Mouse (Mus musculus): Measurements from ENCODE around the gene Gpr160. TPM values are rescaled to one million over a fixed set of nuclear protein-coding genes. Genes with fewer than 3 reads are reported as not detected.

Gene Gpr160
- polyA plus RNA-seq, 1 experiment from 2014 or later = 2.6 TPM

DNA sequence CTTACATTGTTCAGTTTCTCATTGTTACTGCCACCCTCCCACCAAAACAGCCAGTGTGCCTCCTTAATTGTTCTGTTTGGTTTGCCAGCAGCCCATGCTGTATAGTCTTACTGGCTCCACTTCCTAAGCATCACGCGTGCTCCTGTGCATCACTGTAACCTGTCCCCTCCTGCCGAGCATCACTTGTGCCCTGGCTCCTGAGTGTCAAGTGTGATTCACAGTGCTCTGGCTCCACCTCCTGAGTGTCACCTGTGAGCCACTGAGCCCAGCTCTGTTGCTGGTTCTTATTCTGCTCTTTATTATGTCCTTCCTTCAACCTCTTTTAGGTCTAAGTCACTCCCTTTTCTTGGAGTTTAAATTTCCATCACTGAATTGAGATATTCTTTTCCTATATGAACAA, 31.7 kb downstream of the Gpr160 start:
- Histone ChIP-seq H3K9me3 (ENCODE audit: control insufficient read depth, low read length) (no peaks in the 10 kb centered on the region), H3K36me3 (replicated peaks; ENCODE audit: control insufficient read depth, insufficient read depth) (no peaks in the 10 kb centered on the region), H3K4me3 (replicated peaks; ENCODE audit: low read length) (no peak overlapping the region), H3K27me3 (ENCODE audit: control insufficient read depth, insufficient read depth, low read length) (no peaks in the 10 kb centered on the region), H3K9ac (no peak overlapping the region), H3K4me2 (replicated peaks) (no peak overlapping the region), H3K27ac (no peak overlapping the region), H3K4me1 (replicated peaks; ENCODE audit: control insufficient read depth, insufficient read depth, low read length) (no peaks in the 10 kb centered on the region)
- no peak for DNase-seq (ENCODE audit: low spot score)
- ATAC-seq (ENCODE audit: low FRiP score) = no peak
- WGBS = 90% methylated on average over 3 of the region's 3 CpGs

DNA sequence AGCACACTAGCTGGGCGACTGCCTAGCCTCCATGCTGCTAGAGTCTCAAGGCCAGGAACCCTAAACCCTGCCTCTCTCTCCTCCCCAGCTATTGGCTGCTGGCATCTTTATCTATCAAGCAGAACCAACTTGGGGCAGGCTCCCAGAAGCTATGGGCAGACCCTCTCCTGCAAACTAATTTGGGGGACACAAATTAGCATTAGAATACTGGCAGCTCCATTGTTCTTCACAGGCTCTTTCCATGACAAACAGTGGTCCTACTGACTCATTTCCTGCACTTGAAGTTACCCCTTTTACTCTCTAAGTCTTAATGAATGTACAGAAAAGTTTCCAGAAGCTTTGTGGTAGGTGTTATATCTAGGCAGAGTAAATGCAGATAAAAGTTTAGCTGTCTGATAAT, 33.3 kb downstream of the Gpr160 start:
- ATAC-seq (ENCODE audit: low FRiP score) = no peak
- Histone ChIP-seq H3K4me1 (replicated peaks; ENCODE audit: control insufficient read depth, insufficient read depth, low read length) (no peaks in the 10 kb centered on the region), H3K27me3 (ENCODE audit: control insufficient read depth, insufficient read depth, low read length) (no peaks in the 10 kb centered on the region), H3K27ac (no peak overlapping the region), H3K9ac (no peak overlapping the region), H3K36me3 (replicated peaks; ENCODE audit: control insufficient read depth, insufficient read depth) (no peaks in the 10 kb centered on the region), H3K4me2 (replicated peaks) (no peak overlapping the region), H3K9me3 (ENCODE audit: control insufficient read depth, low read length) (no peaks in the 10 kb centered on the region), H3K4me3 (replicated peaks; ENCODE audit: low read length) (no peak overlapping the region)
- DNase-seq (ENCODE audit: low spot score) = no peak
- 29% methylated on average over 1 of the region's 1 CpGs for WGBS

DNA sequence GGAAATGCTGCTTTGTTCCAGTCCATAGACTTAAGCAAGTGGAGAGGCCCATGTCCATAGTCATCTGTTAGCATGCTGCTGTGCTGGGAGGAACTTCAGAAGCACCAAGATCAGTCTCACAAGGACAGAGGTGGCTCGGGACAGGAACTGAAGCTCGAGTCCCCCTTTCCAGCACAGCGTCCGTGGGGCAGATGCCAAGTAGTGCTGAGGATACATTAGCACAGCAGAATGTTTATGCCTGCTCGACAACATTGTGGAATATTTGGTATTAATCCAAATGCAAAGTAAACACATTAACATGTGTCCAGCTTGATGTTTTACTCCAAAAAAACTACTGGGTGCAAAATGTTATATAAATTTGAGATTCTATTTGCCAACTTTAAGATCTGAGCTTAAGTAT, 41.0 kb downstream of the Gpr160 start:
- no peak overlapping the region for H3K4me2 ChIP-seq (replicated peaks)
- no peak overlapping the region for H3K4me3 ChIP-seq (replicated peaks; ENCODE audit: low read length)
- no peak overlapping the region for H3K9ac ChIP-seq
- no peaks in the 10 kb centered on the region for H3K4me1 ChIP-seq (replicated peaks; ENCODE audit: control insufficient read depth, insufficient read depth, low read length)
- DNase-seq (ENCODE audit: low spot score) = no peak
- ATAC-seq (ENCODE audit: low FRiP score) = no peak
- no peak overlapping the region for H3K27ac ChIP-seq
- H3K9me3 ChIP-seq (ENCODE audit: control insufficient read depth, low read length) = no peaks in the 10 kb centered on the region
- H3K27me3 ChIP-seq (ENCODE audit: control insufficient read depth, insufficient read depth, low read length) = no peaks in the 10 kb centered on the region
- 92% methylated on average over 5 of the region's 5 CpGs for WGBS
- peaks cover 36% of the 10 kb centered on the region for H3K36me3 ChIP-seq (replicated peaks; ENCODE audit: control insufficient read depth, insufficient read depth)

DNA sequence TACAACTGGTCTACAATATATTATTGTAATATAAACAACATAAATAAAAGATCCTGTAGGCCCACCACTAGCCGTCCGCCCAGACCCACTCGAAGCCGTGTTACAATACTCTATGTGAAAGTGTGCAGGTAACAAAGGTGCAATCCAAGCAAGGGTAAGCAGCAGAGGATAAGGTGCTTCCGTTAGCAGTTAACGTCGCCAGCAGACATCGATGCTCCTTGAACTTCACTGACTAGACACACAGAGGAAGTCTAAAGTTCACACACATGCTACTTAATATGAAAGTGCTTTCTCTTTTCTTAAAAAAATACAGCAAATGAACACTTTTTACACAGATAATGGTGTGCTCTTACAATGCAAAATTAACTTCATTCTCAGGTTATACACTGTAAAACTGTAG, 43.7 kb downstream of the Gpr160 start:
- 97% methylated on average over 8 of the region's 8 CpGs for WGBS
- Histone ChIP-seq H3K36me3 (replicated peaks; ENCODE audit: control insufficient read depth, insufficient read depth) (peaks cover 49% of the 10 kb centered on the region), H3K4me1 (replicated peaks; ENCODE audit: control insufficient read depth, insufficient read depth, low read length) (no peaks in the 10 kb centered on the region), H3K4me2 (replicated peaks) (no peak overlapping the region), H3K4me3 (replicated peaks; ENCODE audit: low read length) (no peak overlapping the region), H3K9me3 (ENCODE audit: control insufficient read depth, low read length) (no peaks in the 10 kb centered on the region), H3K27me3 (ENCODE audit: control insufficient read depth, insufficient read depth, low read length) (no peaks in the 10 kb centered on the region), H3K27ac (no peak overlapping the region), H3K9ac (no peak overlapping the region)
- DNase-seq (ENCODE audit: low spot score) (no peak), ATAC-seq (ENCODE audit: low FRiP score) (no peak)

DNA sequence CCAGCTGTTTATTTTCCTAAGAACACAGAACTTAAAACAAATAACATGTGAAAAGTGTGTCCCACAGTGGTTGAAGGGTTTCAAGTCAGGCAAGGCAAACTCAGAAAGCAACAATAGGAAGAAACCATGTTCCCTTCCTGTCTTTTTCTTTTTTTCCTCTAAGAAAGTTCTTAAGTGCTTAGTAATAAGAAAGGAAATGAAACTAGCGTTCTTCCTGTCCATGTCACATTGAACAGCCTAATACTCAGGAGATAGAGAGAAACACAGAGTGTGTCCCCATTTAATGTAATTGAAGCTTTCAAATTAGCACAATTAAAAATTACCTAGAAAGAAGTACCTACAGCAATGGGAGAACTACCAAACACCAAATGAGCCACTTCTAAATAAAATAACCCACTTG, 48.9 kb downstream of the Gpr160 start:
- Histone ChIP-seq H3K9ac (no peak overlapping the region), H3K9me3 (ENCODE audit: control insufficient read depth, low read length) (no peaks in the 10 kb centered on the region), H3K27ac (no peak overlapping the region), H3K4me3 (replicated peaks; ENCODE audit: low read length) (no peak overlapping the region), H3K36me3 (replicated peaks; ENCODE audit: control insufficient read depth, insufficient read depth) (peaks cover 70% of the 10 kb centered on the region), H3K4me2 (replicated peaks) (no peak overlapping the region), H3K4me1 (replicated peaks; ENCODE audit: control insufficient read depth, insufficient read depth, low read length) (no peaks in the 10 kb centered on the region), H3K27me3 (ENCODE audit: control insufficient read depth, insufficient read depth, low read length) (no peaks in the 10 kb centered on the region)
- ATAC-seq (ENCODE audit: low FRiP score) = no peak
- 88% methylated on average over 1 of the region's 1 CpGs for WGBS
- no peak for DNase-seq (ENCODE audit: low spot score)

DNA sequence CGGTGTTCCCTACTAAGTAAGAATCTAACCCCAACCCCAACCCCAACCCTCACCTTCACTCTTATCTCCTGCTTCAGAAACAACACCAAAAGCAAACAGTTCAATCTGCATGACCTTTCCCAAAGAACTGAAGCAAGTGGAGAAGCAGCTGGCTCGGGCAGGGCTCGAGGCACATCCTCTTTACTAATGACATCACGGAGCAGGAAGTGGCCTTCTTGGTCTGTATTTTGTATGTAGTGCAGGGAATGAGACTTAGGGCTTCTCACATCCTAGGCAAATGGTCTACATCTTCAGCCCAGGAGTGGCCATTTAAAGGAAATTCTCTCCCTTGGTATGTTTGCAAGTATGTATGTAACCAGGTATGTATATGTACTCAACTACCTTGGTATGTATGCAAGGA, 61.4 kb downstream of the Gpr160 start:
- no peaks in the 10 kb centered on the region for H3K27me3 ChIP-seq (ENCODE audit: control insufficient read depth, insufficient read depth, low read length)
- WGBS = 86% methylated on average over 4 of the region's 4 CpGs
- no peak for ATAC-seq (ENCODE audit: low FRiP score)
- H3K27ac ChIP-seq = no peak overlapping the region
- no peaks in the 10 kb centered on the region for H3K9me3 ChIP-seq (ENCODE audit: control insufficient read depth, low read length)
- no peak overlapping the region for H3K4me2 ChIP-seq (replicated peaks)
- H3K36me3 ChIP-seq (replicated peaks; ENCODE audit: control insufficient read depth, insufficient read depth) = peaks cover 77% of the 10 kb centered on the region
- H3K4me1 ChIP-seq (replicated peaks; ENCODE audit: control insufficient read depth, insufficient read depth, low read length) = no peaks in the 10 kb centered on the region
- no peak for DNase-seq (ENCODE audit: low spot score)
- H3K4me3 ChIP-seq (replicated peaks; ENCODE audit: low read length) = no peak overlapping the region
- no peak overlapping the region for H3K9ac ChIP-seq

DNA sequence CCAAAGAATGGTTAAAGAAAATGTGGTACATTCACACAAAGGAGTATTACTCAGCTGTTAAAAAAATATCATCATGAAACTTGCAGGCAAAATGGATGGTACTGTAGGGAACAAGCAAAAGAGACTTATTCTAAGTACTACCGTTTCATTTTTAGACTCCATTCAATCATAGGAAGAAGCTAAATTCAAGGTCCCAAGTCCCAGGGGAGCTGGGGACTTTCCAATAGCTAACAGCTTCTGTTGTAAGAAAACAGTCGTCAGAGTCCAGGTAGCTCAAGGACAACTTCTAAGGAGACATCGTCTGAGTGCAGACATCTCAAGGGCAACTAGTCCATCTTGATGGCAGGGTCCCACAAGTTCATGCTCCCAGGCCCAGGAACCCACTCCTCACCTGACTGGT, 71.9 kb downstream of the Gpr160 start:
- no peak overlapping the region for H3K4me3 ChIP-seq (replicated peaks; ENCODE audit: low read length)
- WGBS = 96% methylated on average over 3 of the region's 3 CpGs
- no peaks in the 10 kb centered on the region for H3K27me3 ChIP-seq (ENCODE audit: control insufficient read depth, insufficient read depth, low read length)
- peaks cover 44% of the 10 kb centered on the region for H3K36me3 ChIP-seq (replicated peaks; ENCODE audit: control insufficient read depth, insufficient read depth)
- H3K4me2 ChIP-seq (replicated peaks) = no peak overlapping the region
- H3K9me3 ChIP-seq (ENCODE audit: control insufficient read depth, low read length) = no peaks in the 10 kb centered on the region
- no peak overlapping the region for H3K27ac ChIP-seq
- ATAC-seq (ENCODE audit: low FRiP score) (no peak), DNase-seq (ENCODE audit: low spot score) (no peak)
- H3K4me1 ChIP-seq (replicated peaks; ENCODE audit: control insufficient read depth, insufficient read depth, low read length) = no peaks in the 10 kb centered on the region
- H3K9ac ChIP-seq = no peak overlapping the region

DNA sequence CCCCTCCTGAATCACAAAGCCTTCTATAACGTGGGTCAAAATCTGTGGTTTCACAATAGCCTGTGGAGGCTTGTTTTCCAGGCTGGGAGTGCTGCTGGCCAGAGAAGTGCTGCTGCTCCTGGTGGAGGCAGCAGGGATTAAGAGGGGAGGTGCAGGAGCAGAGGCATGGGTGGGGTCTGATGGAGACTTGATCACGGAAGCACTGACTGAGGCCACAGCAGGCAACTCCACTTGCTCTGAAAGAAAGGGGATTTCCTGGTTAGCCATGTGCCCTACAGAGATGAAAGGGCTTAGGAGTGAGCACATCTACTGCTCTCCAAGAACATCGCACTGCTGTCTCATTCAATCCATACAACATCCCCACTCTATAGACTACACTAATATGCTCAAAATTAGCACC, 74.1 kb downstream of the Gpr160 start:
- no peak overlapping the region for H3K4me2 ChIP-seq (replicated peaks)
- H3K36me3 ChIP-seq (replicated peaks; ENCODE audit: control insufficient read depth, insufficient read depth) = peaks cover 46% of the 10 kb centered on the region
- DNase-seq (ENCODE audit: low spot score) = no peak
- no peak overlapping the region for H3K9ac ChIP-seq
- no peaks in the 10 kb centered on the region for H3K27me3 ChIP-seq (ENCODE audit: control insufficient read depth, insufficient read depth, low read length)
- H3K9me3 ChIP-seq (ENCODE audit: control insufficient read depth, low read length) = no peaks in the 10 kb centered on the region
- no peak overlapping the region for H3K27ac ChIP-seq
- no peak for ATAC-seq (ENCODE audit: low FRiP score)
- H3K4me3 ChIP-seq (replicated peaks; ENCODE audit: low read length) = no peak overlapping the region
- 48% methylated on average over 3 of the region's 3 CpGs for WGBS
- no peaks in the 10 kb centered on the region for H3K4me1 ChIP-seq (replicated peaks; ENCODE audit: control insufficient read depth, insufficient read depth, low read length)

DNA sequence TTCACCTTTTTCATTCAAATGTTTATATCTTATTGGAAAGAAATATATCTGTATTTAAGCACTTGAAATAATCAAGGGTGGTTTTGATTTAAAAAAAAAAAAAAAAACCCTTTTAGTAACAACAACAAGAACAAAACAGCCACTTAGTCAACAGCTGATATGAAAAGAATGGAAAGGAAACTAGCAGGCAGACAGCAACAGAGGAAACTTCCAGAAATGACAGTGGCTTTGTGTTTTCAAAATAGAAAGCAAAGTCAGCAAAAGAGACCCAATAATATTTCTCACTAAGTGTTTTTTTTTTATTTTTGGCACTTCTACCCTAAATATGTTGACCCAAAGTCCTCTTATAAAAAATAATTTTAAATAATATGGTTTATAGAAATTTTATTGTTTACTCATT, 78.6 kb downstream of the Gpr160 start:
- no peak for DNase-seq (ENCODE audit: low spot score)

More for the DNA sequence above, 78.6 kb downstream of the Gpr160 start:
- ATAC-seq (ENCODE audit: low FRiP score) = no peak
- Histone ChIP-seq H3K4me3 (replicated peaks; ENCODE audit: low read length) (no peak overlapping the region), H3K27ac (no peak overlapping the region), H3K4me2 (replicated peaks) (no peak overlapping the region), H3K9ac (no peak overlapping the region), H3K4me1 (replicated peaks; ENCODE audit: control insufficient read depth, insufficient read depth, low read length) (no peaks in the 10 kb centered on the region), H3K9me3 (ENCODE audit: control insufficient read depth, low read length) (no peaks in the 10 kb centered on the region), H3K27me3 (ENCODE audit: control insufficient read depth, insufficient read depth, low read length) (no peaks in the 10 kb centered on the region), H3K36me3 (replicated peaks; ENCODE audit: control insufficient read depth, insufficient read depth) (peaks cover 58% of the 10 kb centered on the region)

All from hindbrain, embryonic 14.5 days (tissue).